7 mouse cellular contexts compared by ENCODE assay signal in the genomic region with DNA sequence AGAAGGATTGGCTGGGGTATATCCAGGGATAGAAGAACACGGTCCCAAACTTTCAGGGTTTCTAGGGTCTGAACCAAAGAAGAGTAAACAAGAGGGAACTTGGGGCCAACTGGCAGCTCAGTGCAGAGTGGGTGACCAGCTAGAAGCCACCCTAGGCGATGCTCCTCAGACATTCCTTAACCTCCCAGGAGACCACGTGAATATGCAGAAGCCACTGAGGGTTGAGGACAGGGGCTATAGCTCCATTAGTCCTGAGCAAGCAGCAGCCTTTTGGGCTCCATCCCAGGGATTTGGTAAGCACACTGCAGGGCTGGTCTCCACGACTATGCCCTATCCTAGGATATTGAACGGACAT. TPM values are rescaled to one million over a fixed set of nuclear protein-coding genes. Genes with fewer than 3 reads are reported as not detected.
DNase-seq lines count a peak whose midpoint lies in the region; ATAC-seq and TF ChIP-seq lines count a peak whose summit lies in the region.

No protein-coding gene starts in this region.

- H3K4me1 ChIP-seq in kidney, embryonic 16.5 days (ENCODE audit: insufficient read depth, low read length): peaks cover 76% of the 10 kb centered on the region
- peaks cover 63% of the 10 kb centered on the region for H3K4me1 ChIP-seq in bone marrow macrophage, adult 2 months (ENCODE audit: control insufficient read depth, insufficient read depth, low read length)
- peaks cover 69% of the 10 kb centered on the region for H3K4me1 ChIP-seq in embryonic facial prominence, embryonic 14.5 days (ENCODE audit: control insufficient read depth, insufficient read depth, low read length)
- H3K4me1 ChIP-seq in liver, embryonic 12.5 days: peaks cover 86% of the 10 kb centered on the region

- WGBS in kidney, embryonic 16.5 days: 56% methylated on average over 5 of the region's 5 CpGs
- 34% methylated on average over 5 of the region's 5 CpGs for WGBS in embryonic facial prominence, embryonic 14.5 days
- 54% methylated on average over 5 of the region's 5 CpGs for WGBS in liver, embryonic 12.5 days (ENCODE audit: insufficient replicate concordance)

- no peaks in the 10 kb centered on the region for H3K27me3 ChIP-seq in kidney, embryonic 16.5 days (ENCODE audit: insufficient read depth, low read length)
- H3K27me3 ChIP-seq in embryonic facial prominence, embryonic 14.5 days (replicated peaks; ENCODE audit: control insufficient read depth, insufficient read depth, low read length): no peaks in the 10 kb centered on the region
- H3K27me3 ChIP-seq in liver, embryonic 12.5 days (replicated peaks): 0 out of 2 replicates have a peak, but pooled peaks cover 2% of the 10 kb centered on the region

- H3K36me3 ChIP-seq in kidney, embryonic 16.5 days (ENCODE audit: insufficient read depth, low read length): no peaks in the 10 kb centered on the region
- 0 out of 2 replicates have a peak, but pooled peaks cover 14% of the 10 kb centered on the region for H3K36me3 ChIP-seq in embryonic facial prominence, embryonic 14.5 days (ENCODE audit: control insufficient read depth, insufficient read depth, low read length)
- H3K36me3 ChIP-seq in liver, embryonic 12.5 days: no peaks in the 10 kb centered on the region

- no peak for TF ChIP-seq CTCF in bone marrow macrophage, adult 2 months (IDR thresholded peaks at IDR 0.05; ENCODE audit: low read depth, low read length)

- no peak for ATAC-seq in kidney, embryonic 16.5 days (ENCODE audit: low FRiP score, low TSS enrichment)
- no peak for ATAC-seq in embryonic facial prominence, embryonic 14.5 days (ENCODE audit: low read depth)
- no peak for ATAC-seq in liver, embryonic 12.5 days

- peak overlapping the region; percentile 69 for H3K4me2 ChIP-seq in kidney, embryonic 16.5 days (replicated peaks; ENCODE audit: low read depth, low read length)
- peak overlapping the region; percentile 63 for H3K4me2 ChIP-seq in embryonic facial prominence, embryonic 14.5 days (ENCODE audit: low read depth, low read length)
- peak overlapping the region; percentile 79 for H3K4me2 ChIP-seq in liver, embryonic 12.5 days

- H3K27ac ChIP-seq in kidney, embryonic 16.5 days (ENCODE audit: low read length): peak overlapping the region; percentile 28; the same call in 1 of the 2 replicates
- H3K27ac ChIP-seq in bone marrow macrophage, adult 2 months (ENCODE audit: insufficient read depth, low read depth, low read length): no peak overlapping the region
- H3K27ac ChIP-seq in embryonic facial prominence, embryonic 14.5 days (replicated peaks; ENCODE audit: low read depth, low read length): 0 out of 2 replicates have a peak overlapping the region, but pooled peaks have one; percentile 30
- H3K27ac ChIP-seq in liver, embryonic 12.5 days: peak overlapping the region; percentile 47

- TF ChIP-seq POLR2A in bone marrow macrophage, adult 2 months (IDR thresholded peaks at IDR 0.05; ENCODE audit: borderline replicate concordance, low read depth, low read length): no peak

- H3K9ac ChIP-seq in kidney, embryonic 16.5 days (replicated peaks; ENCODE audit: low read length): no peak overlapping the region
- H3K9ac ChIP-seq in embryonic facial prominence, embryonic 14.5 days (ENCODE audit: low read depth, low read length): peak overlapping the region; percentile 58
- no peak overlapping the region for H3K9ac ChIP-seq in liver, embryonic 12.5 days

- no peaks in the 10 kb centered on the region for H3K9me3 ChIP-seq in kidney, embryonic 16.5 days (ENCODE audit: low read length)
- H3K9me3 ChIP-seq in embryonic facial prominence, embryonic 14.5 days (ENCODE audit: control insufficient read depth, low read length): no peaks in the 10 kb centered on the region
- H3K9me3 ChIP-seq in liver, embryonic 12.5 days (replicated peaks): no peaks in the 10 kb centered on the region

- H3K4me3 ChIP-seq in kidney, embryonic 16.5 days (ENCODE audit: low read length): 0 out of 2 replicates have a peak overlapping the region, but pooled peaks have one; percentile 12
- H3K4me3 ChIP-seq in bone marrow macrophage, adult 2 months (ENCODE audit: insufficient read depth, low read length): peak overlapping the region; percentile 68; the same call in 1 of the 2 replicates
- H3K4me3 ChIP-seq in embryonic facial prominence, embryonic 14.5 days (ENCODE audit: low read depth, low read length): peak overlapping the region; percentile 39
- H3K4me3 ChIP-seq in liver, embryonic 12.5 days: no peak overlapping the region

- no peak for DNase-seq in kidney, postnatal 36 days
- no peak for DNase-seq in embryonic facial prominence, embryonic 14.5 days (ENCODE audit: low spot score)
- no peak for DNase-seq in embryo, embryonic 11 days
- DNase-seq in adrenal gland, postnatal 4 days (ENCODE audit: low spot score in 2 of 2): no peak

RNA-seq across cellular contexts. Expression of gene Hdac5, which starts 13.1 kb away (rescaled TPM):
- 51.5 and 59.8 TPM in 2 replicates for polyA plus RNA-seq in kidney, embryonic 16.5 days (2015; fragmentation: Nextera tagmentation; extraction: Ambion mirVana)
- polyA plus RNA-seq in bone marrow macrophage, adult 2 months (2012; ENCODE audit: insufficient read depth, insufficient read length, missing spikeins): 96.3 and 116 TPM in 2 replicates
- polyA plus RNA-seq in embryonic facial prominence, embryonic 14.5 days (2014; fragmentation: Nextera tagmentation; extraction: Ambion mirVana): 44.0 and 47.2 TPM in 2 replicates
- polyA plus RNA-seq in liver, embryonic 12.5 days (2016; fragmentation: Nextera tagmentation; extraction: Ambion mirVana): 21.7 and 23.1 TPM in 2 replicates
- 100 to 1,000 TPM; 123 to 125 TPM for total RNA-seq in adrenal gland, postnatal 4 days (2021)

RNA-seq across cellular contexts. Expression of gene G6pc3, which starts 27.4 kb away (rescaled TPM):
- 46.0 and 49.9 TPM in 2 replicates for polyA plus RNA-seq in kidney, embryonic 16.5 days (2015; fragmentation: Nextera tagmentation; extraction: Ambion mirVana)
- polyA plus RNA-seq in bone marrow macrophage, adult 2 months (2012; ENCODE audit: insufficient read depth, insufficient read length, missing spikeins): 20.1 and 28.3 TPM in 2 replicates
- polyA plus RNA-seq in embryonic facial prominence, embryonic 14.5 days (2014; fragmentation: Nextera tagmentation; extraction: Ambion mirVana): 27.9 and 29.3 TPM in 2 replicates
- polyA plus RNA-seq in liver, embryonic 12.5 days (2016; fragmentation: Nextera tagmentation; extraction: Ambion mirVana): 18.0 and 19.7 TPM in 2 replicates
- 10 to 100 TPM; 86.3 to 93.3 TPM for total RNA-seq in adrenal gland, postnatal 4 days (2021)

RNA-seq across cellular contexts. Expression of gene Lsm12, which starts 31.8 kb away (rescaled TPM):
- 90.2 and 108 TPM in 2 replicates for polyA plus RNA-seq in kidney, embryonic 16.5 days (2015; fragmentation: Nextera tagmentation; extraction: Ambion mirVana)
- 43.3 and 47.7 TPM in 2 replicates for polyA plus RNA-seq in bone marrow macrophage, adult 2 months (2012; ENCODE audit: insufficient read depth, insufficient read length, missing spikeins)
- polyA plus RNA-seq in embryonic facial prominence, embryonic 14.5 days (2014; fragmentation: Nextera tagmentation; extraction: Ambion mirVana): 92.9 and 98.4 TPM in 2 replicates
- 84.3 and 85.8 TPM in 2 replicates for polyA plus RNA-seq in liver, embryonic 12.5 days (2016; fragmentation: Nextera tagmentation; extraction: Ambion mirVana)
- total RNA-seq in adrenal gland, postnatal 4 days (2021): 10 to 100 TPM; 83.5 to 83.6 TPM

RNA-seq across cellular contexts. Expression of gene BC030867, which starts 31.8 kb away (rescaled TPM):
- polyA plus RNA-seq in kidney, embryonic 16.5 days (2015; fragmentation: Nextera tagmentation; extraction: Ambion mirVana): 21.2 and 24.6 TPM in 2 replicates
- 6.3 and 7.2 TPM in 2 replicates for polyA plus RNA-seq in bone marrow macrophage, adult 2 months (2012; ENCODE audit: insufficient read depth, insufficient read length, missing spikeins)
- polyA plus RNA-seq in embryonic facial prominence, embryonic 14.5 days (2014; fragmentation: Nextera tagmentation; extraction: Ambion mirVana): 11.7 and 12.6 TPM in 2 replicates
- 19.5 and 19.7 TPM in 2 replicates for polyA plus RNA-seq in liver, embryonic 12.5 days (2016; fragmentation: Nextera tagmentation; extraction: Ambion mirVana)
- total RNA-seq in adrenal gland, postnatal 4 days (2021): 1 to 10 TPM; 4.8 to 6.0 TPM

RNA-seq across cellular contexts. Expression of gene Asb16, which starts 51.7 kb away (rescaled TPM):
- not detected in 2 replicates for polyA plus RNA-seq in kidney, embryonic 16.5 days (2015; fragmentation: Nextera tagmentation; extraction: Ambion mirVana)
- polyA plus RNA-seq in bone marrow macrophage, adult 2 months (2012; ENCODE audit: insufficient read depth, insufficient read length, missing spikeins): not detected in 2 replicates
- 0.25 and 0.33 TPM in 2 replicates for polyA plus RNA-seq in embryonic facial prominence, embryonic 14.5 days (2014; fragmentation: Nextera tagmentation; extraction: Ambion mirVana)
- 0.05 TPM in 1 of 2 replicates, not detected in the other for polyA plus RNA-seq in liver, embryonic 12.5 days (2016; fragmentation: Nextera tagmentation; extraction: Ambion mirVana)
- total RNA-seq in adrenal gland, postnatal 4 days (2021): under 1 TPM; 0.53 to 0.79 TPM
